Mouse (Mus musculus): ENCODE measurements around the gene Hcn1.
"Not testable (repeated sequence)": the region's sequence is repeated elsewhere in the genome, so short reads cannot be mapped to it uniquely, and the experiment has no call there.

Hcn1 gene

DNA sequence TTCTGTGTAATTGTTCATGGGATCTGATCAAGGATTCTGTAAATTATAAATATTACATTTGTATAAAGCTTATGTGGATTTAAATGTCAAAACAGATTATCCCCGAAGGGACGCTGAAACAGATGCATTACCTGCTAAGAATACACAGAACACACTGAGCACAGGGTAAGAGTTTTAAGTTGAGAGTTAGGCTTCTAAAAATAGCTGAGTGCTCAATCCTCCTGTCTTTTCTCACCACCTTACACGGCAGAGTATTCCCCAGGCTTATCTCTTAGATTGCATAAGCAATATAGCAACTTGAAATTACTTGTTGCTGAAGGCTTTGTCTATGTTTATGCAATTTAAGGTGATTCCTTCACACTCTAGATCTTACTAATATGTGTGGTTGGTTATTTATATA lies 256.3 kb downstream of the Hcn1 start:
- DNase-seq (ENCODE audit: low spot score) = no peak

DNA sequence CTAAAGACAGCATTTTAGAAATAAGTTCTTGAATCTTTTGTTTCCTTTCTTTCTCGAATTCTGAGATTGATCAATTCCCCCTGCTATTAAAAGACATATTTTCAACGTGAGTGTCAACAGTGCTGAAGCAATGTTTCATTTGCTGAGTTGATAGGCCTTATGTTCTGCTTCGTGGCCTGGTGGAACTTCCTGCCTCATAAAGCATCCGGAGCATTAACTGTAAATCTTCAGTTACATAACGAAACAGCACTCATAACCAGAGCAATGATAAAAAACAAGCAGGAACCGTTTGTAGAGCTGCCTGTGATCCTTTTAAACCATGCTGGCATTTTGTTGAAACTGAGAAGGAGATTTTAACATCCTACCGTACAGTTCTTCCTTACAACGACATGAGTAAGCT lies 275.7 kb downstream of the Hcn1 start:
- no peak for DNase-seq (ENCODE audit: low spot score)

DNA sequence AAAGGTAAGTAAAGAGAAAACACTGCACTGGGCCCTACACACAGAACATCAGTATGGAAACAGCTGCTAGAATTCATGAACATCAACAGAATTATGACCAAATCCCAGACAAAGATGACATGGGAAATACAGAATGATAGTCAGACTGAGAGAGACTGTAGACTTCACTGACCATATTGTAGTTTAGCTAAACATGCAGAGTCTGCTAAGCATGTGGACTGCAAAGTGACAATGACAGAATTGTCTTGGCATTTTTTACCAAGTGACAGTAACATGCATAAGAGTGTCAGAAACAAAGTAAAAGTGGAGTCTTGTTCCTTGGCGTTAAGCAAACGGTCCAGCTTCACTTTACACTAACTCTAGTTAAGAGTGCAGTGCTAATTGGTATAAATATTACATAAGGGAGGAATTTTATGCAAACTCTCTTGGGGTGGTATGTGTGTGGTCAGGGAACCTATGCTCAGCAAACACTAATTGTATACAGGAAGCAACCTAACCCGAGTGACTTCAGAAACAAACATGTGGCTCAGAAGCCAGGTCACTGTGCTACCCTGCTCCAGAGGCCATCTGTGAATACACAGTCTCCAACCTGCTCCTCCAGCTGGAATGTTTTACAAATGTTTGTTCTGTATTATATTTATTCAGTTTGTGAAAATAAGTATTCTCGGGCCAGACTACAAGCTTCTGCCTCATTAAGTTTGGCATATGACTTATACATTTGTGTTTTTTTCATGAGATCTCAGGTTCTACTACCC lies 278.5 kb downstream of the Hcn1 start:
- no peak for DNase-seq (ENCODE audit: low spot score)

DNA sequence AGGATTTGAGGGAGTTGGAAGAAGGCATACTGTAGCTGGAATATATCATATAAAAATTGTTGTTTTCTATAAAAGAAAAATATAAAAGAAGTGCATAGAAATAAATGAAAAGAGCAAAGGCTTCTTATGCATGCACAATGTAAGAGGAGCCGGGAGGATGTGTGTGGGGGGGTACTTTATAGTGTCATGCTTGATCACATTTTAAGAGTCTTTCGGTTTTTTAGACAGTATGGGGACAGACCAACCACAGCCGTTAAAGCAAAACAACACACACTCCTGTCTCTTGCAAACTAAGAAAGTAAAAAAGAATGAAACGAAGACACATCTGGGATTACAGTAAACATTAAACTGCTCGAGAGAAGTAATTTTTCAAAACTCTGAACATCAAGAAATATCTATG lies 290.0 kb downstream of the Hcn1 start:
- DNase-seq (ENCODE audit: low spot score) = no peak

DNA sequence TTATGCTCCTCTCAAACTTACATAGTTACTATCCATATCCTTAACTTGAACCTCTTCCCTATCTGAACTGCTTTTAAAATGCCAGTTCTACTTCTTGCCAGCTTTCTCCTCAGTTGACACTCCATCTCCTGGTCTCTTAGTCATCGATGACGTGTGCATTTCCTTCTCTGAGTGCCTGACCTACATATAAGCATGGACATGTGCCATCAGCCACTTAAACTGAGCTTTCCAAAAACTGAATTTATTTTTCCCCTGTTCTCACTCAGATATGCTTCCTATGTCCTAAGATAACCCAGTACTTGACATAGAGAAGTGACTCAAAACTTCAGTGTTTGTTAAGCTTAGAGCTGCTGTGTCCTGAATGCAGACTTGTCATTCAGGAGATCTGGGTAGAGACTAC lies 295.9 kb downstream of the Hcn1 start:
- DNase-seq (ENCODE audit: low spot score) = no peak

DNA sequence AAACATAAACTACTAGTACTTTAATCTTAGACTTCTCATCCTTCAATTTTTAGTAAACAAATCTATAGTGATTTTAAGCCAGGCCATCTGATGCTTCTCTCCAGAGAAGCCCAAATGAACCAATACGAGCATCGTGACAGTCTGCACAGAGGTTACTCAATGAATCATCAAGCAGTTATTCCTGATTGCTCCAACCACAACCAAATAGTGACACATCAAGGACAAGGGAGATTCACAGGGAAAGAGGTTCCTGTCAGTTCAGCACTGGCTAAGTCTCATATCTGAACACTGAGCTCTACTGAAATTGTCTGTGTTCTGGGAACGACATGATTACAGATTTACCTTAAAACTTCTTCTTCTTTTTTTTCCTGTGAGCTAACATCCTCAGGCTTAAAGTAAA lies 305.7 kb downstream of the Hcn1 start:
- DNase-seq (ENCODE audit: low spot score) = no peak

DNA sequence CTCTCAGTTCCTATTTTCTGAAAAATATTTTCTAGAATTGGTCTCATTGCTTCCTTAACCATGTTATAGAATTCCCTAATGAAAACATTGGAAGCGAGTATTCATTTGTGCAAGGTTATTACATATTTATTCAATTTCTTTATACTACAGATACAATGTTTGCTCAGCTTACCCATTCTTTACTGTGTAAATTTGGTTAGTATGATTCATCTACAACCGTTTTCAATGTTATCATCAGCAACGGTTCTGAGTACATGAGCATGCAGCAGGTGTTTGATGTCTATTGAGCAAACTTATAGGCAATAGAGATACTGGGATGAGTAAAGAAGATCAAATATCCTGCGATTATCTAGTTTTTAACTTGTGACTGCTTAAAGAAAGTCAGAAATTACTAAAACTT lies 327.6 kb downstream of the Hcn1 start:
- no peak for DNase-seq (ENCODE audit: low spot score)

DNA sequence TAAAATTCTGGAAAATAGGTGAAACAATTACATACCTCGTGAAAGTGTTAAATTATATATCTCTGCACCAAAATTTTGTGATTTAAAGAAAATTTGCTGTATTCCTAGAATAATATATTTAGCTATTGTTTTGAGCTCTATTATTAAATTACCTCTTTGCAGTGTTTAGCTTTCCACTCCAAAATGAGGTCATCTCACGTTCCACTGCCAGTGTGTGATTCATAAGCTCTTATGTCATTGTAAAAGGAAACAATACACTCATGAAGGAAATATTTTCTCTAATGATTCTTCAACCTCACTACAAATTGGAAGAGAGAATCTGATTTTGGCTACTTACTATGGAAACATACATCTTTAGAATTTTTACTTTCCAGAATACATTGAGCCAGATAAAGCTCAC lies 329.6 kb downstream of the Hcn1 start:
- no peak for DNase-seq (ENCODE audit: low spot score)

DNA sequence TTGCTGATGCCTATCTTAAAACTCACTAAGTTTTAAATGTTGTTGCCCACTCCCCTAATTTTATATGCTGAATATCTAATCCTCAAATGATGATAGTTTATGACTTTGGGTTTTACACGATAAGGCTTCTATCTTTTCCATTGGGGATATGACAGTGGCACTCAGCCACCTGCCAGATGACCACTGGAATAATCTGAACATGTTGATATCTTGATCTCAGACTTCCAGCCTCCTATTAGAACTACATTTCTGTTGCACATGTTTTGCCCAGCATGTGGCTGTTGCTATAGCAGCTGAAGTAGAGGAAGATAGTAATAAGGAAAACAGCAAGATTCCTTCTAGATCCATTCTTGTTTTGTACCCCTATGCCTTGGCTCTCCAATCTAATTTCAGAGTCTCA lies 336.6 kb downstream of the Hcn1 start:
- no peak for DNase-seq (ENCODE audit: low spot score)

DNA sequence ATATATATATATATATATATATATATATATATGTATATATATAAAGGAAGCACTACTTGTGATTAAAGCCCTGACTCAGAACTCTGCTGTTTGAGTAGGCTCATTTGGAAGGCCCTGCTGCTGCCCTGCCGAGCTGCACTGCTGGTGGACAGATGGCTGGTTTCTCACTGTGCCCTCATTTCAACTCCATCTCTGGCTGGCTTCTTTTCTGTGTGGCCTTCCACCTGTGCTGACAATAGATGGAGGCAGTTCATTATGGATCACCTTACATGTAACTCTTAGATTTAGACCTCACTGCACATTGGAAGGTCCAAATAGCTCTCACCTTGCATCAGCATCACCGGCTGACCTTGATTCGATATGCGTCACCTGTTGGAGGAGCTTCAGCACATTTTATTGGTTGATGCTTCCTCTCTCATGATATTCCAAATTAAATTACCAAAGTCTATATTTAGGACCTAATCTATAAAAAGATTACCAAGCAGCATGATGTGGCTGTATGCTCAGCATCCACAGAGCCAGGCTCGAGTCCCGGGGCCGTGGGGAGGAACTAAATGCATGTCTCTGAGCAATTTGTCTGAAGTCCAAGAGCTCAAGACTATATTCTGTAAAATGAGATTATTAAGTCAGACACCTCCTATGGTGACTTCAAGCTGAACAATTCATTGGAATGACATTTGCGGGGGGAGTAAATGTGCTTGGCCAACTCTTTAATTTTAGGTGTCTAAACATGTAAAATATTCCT lies 338.6 kb downstream of the Hcn1 start:
- DNase-seq (ENCODE audit: low spot score) = no peak

DNA sequence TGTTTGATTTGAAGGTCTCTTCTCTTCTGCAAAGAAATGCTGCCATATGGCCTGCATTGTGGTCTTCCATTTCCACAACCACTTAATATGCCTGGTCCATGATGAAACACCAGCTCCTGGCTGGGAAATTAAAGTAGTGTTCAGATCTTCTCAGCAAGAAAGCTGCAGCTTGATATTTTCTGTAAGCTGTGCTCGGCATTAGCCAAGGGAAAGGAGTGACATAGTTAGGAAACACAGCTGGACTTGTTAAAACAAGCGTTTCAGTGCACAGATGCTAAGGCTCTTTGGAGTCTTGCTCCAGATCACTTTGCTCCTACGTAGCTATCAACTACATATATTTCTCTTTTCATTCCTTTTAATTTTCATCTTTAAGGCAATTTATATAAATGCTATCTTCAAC lies 344.7 kb downstream of the Hcn1 start:
- no peak for DNase-seq (ENCODE audit: low spot score)

DNA sequence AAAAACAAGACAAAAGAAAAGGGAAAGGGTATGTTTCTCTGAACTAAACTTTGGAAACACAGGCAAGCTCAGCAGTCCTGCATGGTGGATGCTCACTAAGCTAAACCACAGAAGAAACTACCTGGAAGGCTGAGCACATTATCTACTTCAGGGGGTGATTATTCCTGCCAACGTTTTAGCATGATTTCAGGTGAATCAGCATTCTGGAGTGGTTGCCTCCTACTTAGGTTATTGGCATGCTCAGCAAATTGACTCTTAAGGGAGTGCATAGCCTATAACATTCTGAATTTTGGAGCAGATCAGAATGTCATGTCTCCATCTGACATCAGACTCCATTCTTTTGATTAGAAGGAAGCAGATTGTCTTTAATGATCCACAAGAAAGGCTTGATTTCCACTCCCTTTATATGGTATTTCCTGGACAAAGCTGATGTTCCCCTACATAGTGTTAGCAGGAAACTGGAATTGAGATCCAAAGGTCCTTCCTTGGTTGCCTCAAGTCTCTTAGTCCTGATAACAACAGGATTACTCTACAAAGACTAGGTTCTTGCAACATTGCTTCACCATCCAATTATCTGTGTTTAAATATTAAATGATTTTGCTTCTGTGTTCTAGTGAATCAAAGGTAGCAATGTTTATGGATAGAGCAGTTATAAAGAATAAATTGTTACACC lies 345.7 kb downstream of the Hcn1 start:
- no peak for DNase-seq (ENCODE audit: low spot score)

DNA sequence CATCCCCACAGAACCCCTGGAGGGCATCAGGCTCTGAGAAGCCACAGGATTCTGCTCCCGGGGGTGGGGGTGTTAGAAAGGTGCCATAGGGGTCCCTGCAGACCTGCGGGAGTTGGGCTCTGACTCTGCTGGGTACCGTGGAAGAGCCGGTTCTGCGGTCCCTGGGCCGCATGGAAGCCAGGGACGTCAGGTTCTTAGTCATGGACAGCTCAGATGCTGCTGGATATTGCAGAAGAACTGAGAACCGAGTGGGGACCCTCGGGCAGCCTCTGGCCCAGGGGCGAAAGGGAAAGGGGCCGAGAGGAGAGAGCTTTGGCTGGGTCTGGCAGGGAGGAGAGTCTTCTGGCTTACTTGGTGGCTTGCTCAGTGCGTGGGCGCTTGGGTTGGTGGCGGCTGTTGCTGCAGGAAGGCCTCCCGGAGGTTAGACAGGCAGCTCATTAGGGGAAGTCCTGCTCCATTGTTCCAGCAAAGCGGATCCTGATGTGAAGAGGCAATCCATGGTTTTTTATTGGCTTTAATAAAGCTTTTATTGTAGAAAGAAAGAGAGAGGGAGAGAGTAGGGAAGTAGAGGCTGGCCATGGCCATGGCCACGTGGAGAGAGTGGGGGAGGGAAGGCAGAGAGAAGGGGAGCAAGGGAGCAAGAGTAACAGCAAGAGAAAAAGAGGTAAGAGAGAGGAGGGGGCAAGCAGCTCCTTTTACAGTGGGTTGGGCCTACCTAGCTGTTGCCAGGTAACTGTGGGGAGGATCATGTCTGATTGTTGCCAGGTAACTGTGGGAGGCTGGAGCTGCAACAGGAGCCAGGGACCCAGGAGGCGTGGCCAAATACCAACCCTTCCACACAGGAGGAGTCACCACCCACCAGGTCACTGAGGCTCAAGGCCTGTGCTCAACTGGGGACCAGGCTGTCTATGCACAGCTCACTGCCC lies 356.6 kb downstream of the Hcn1 start:
- DNase-seq (ENCODE audit: low spot score) = no peak

DNA sequence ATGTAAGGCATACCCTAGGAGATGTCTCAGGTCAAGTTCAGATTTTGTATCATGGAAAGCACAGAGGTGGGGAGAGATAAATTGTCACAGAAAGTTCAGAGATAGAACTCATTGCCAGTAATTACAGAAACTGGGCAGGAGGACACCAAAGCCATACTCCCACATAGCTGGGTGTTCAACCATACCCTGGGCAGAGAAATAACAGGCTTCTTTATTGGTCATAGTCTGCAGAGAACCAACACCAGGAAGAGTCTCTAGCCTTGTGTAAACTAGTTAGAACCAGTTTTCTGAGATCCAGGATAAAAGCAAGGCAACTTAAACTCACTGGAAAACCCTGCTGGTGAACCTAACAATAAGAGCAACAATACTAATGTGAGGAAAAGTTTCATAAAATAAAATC lies 362.5 kb downstream of the Hcn1 start:
- DNase-seq (ENCODE audit: low spot score) = no peak

DNA sequence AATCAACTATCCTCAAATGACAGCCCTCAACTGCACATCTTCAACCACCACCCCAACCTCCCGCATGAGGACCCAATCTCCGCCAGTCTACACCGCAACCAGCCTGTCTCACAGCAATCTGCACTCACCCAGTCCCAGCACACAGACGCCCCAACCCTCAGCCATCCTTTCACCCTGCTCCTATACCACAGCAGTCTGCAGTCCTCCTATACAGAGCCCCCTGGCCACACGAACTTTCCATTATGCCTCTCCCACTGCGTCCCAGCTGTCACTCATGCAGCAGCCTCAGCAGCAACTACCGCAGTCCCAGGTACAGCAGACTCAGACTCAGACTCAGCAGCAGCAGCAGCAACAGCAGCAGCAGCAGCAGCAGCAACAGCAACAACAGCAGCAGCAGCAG lies 373.3 kb downstream of the Hcn1 start:
- no peak for DNase-seq (ENCODE audit: low spot score)

DNA sequence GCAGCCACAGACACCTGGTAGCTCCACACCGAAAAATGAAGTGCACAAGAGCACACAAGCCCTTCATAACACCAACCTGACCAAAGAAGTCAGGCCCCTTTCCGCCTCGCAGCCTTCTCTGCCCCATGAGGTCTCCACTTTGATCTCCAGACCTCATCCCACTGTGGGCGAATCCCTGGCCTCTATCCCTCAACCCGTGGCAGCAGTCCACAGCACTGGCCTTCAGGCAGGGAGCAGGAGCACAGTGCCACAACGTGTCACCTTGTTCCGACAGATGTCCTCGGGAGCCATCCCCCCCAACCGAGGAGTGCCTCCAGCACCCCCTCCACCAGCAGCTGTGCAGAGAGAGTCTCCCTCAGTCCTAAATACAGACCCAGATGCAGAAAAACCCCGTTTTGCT lies 373.7 kb downstream of the Hcn1 start:
- DNase-seq (ENCODE audit: low spot score) = no peak

DNA sequence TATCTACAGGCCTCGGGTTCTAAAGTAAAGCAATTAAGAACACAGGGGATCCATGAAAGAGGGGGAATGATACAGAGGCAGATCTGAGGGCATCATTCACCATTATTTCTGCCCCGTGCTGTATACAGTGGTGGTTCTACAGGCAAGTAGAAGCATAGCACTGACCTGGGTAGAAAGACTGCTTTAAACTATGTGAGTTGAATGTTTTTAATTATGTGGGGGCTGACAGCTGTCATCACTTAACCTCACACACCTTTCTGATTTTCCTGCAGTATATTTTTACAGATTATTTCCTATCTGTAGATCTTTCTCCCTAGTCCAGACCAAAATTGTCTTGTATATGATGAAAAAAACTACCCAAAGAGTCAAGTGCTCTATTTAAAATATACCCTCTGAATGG lies 382.2 kb downstream of the Hcn1 start:
- DNase-seq (ENCODE audit: low spot score) = no peak

DNA sequence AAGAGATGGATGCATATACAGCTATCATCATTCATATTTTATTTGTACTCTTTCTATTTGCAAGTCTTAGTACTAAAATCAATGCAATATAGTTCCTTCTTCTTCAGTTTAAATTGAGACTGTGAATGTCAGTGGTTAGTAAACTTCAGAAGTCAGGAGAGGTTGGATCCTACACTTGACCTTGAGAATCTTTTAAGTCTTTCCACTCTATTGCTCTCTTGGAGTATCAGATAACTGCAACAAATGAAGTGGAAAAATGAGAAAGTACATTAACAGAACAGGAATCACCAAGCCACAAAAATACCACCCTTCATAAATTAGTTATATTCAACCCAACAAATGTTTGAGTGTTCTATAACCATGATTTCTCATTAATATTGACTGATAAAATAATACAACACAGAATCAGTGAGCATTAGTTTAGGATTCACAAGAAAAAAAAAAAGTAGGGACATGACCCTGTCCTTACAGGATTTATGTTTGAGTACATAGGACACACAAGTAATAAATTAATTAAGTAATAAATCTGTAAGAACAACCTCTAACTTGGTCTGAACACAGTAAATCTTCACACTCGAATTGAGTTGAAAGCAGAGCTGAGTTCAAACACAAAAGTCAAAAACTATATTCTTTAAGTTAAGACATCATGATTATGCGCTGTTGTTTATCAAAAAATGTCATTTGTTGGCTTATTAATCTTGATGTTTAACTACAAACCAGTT lies 397.8 kb downstream of the Hcn1 start:
- no peak for DNase-seq (ENCODE audit: low spot score)

DNA sequence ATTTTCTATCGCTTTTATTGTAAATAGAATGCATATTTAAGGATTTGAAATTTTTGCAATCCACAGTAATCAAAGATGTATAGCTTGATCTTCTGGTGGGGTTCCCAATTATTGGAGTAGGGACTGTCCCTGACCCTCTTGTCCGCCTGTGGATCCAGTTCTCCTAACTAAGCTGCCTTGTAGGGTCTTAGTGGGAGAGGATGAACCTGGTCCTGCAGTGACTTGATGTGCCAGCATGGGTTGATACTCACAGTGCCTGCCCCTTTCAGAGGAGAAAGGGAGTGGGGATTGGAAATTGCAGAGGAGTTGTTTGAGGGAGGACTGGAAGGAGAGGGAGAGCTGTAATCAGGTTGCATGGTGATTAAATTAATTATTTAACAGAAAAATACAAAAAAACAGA lies 398.4 kb downstream of the Hcn1 start:
- DNase-seq (ENCODE audit: low spot score) = no peak

DNA sequence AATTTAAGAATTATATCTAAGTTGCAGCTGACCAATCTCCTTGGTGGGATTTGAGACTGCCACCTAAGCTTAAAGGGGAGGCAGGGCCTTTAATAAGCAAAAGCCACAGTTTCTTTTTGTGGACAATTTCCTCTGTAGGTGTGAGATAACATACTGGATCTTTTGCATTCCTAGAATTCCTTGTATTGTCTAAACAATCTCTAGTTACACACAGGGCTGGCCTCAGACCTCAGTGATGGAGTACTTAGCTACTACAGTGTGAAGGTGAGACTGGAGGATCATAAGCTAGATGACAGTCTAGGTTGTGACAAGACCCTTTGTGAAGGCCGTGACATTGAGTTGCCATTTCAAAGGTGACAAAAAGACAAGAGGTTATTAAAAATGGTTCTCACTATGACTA lies 419.1 kb downstream of the Hcn1 start:
- no peak for DNase-seq (ENCODE audit: low spot score)

DNA sequence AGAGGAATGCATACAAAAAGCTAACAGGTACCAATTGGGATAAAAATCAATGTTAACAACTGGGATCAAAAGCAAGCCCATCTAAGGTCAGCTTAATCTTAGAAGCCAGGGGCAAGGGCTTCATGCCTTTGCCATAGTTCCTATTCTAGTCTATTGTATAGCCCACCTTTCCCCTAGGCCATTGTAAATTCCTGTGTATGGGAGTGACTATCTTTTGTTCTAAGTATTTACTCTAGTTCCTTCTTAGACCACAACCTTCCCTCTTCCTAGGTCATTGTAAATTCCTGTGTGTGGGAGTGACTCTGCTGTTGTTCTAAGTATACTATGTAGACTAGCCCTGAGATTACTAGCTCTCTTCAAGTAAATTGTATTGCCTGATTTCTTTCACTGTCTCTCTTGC lies 420.8 kb downstream of the Hcn1 start:
- DNase-seq (ENCODE audit: low spot score) = not testable (repeated sequence)

DNA sequence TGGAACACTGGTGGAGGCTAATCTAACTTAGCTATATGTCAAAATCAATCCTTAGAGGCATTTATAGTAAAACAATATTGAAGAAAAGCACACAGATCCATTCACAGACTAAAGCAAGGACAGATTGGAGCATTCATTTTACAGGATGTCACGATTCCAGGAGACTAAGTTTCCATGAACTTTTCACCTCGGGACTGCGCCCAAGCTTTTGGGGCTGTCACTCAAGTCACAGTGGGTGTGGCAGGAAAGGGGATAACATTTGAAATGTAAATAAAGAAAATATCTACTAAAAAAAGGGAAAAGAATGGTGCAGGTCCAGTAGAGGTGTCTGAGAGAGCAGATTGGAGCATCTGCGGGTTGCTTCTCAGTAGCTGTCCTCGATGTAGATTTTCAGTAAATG lies 421.3 kb downstream of the Hcn1 start:
- DNase-seq (ENCODE audit: low spot score) = no peak

Measured in urinary bladder, postnatal 14 days (tissue).